Mouse (Mus musculus) stomach, postnatal 0 days (tissue): ENCODE measurements around the gene Plcl1.

Source experiments
- CTCF ChIP-seq: IDR thresholded peaks from 2 replicates; pipeline ENCODE4 v1.5.1; 2016; ENCODE audit warnings: antibody characterized with exemption, low read depth, mild to moderate bottlenecking, moderate library complexity
- EP300 ChIP-seq: optimal IDR thresholded peaks from 2 replicates; pipeline ENCODE3; 2016; ENCODE audit warnings: antibody characterized with exemption

DNA sequence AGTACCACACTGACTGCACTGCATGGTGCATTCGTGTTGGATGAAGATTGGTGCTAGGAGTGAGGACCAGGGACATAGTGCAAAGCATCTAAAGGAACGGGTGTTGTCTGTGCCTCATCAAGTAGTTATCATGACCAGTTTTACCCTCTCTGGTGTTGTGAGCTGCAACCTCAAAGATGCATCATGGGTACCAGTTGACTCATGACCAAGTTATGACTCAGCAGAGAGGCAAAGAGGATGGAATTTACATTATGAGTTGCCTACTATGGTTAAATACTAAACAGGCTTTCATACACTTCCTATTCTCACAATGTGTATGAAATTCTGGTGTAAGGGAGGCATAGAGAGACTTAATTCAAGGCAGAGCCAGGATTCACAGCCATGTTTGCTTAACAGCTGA is 4.9 kb downstream of the Plcl1 start:
- TF ChIP-seq CTCF (no peak), EP300 (no peak)
